Mouse (Mus musculus): ENCODE data around the gene Olfr509.

DNA sequence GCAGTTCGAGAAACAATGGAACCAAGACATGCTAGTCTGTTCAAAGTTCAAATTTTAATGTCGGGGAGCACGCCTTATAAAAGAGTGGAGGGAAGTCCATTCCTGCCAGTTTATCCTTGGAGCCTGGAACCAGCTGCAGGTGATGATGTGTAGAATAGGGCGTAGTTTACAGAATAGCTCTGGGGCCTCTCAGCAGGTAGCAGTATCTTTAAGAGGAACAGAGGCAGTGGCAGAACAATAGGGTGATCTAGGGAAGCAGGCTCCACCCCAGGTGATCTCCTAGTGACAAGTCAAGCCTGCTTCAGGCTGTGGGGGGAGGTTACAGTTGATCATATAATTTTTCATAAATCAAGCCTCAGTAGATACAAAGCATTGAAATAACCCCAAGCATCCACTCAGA lies 27.2 kb upstream of the Olfr509 start:
- TF ChIP-seq FLI1 (IDR thresholded peaks at IDR 0.05; ENCODE audit: low read length) (no peak), GATA1 (IDR thresholded peaks at IDR 0.05; ENCODE audit: borderline replicate concordance, low read length) (no peak)
